Mouse (Mus musculus): ENCODE measurements around the gene Trappc2l. TPM values are rescaled to one million over a fixed set of nuclear protein-coding genes. Genes with fewer than 3 reads are reported as not detected.
"Not testable (repeated sequence)": the region's sequence is repeated elsewhere in the genome, so short reads cannot be mapped to it uniquely, and the experiment has no call there.

Trappc2l gene
- polyA plus RNA-seq, 1 experiment from 2014 or later = 39.3 TPM

DNA sequence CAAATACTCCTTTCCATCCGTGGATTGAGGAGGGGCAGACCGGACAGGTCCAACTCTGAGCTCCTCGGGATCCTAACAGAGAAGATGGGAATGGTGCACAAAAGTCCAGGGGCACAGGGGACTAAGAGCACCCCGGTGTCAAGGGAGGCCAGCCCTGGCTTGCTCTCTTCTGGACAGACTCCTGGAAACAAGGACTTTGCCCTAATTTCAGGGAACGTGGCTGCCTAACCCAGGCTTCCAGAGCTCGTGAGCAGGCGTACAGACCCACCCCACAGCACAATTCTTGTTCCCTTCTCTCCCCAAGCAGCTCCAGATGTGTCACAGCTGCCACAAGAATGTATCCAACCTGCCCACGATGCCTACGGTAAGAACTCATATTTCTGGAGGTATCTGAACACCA, 14.4 kb downstream of the Trappc2l start:
- no peak overlapping the region for H3K9ac ChIP-seq (ENCODE audit: low read length)
- H3K27me3 ChIP-seq (ENCODE audit: control insufficient read depth, insufficient read depth, low read length) = no peaks in the 10 kb centered on the region
- no peak overlapping the region for H3K4me3 ChIP-seq (ENCODE audit: low read depth, low read length)
- DNase-seq (ENCODE audit: low spot score) (no peak), ATAC-seq (replicated peaks; ENCODE audit: low FRiP score) (no peak)
- peaks cover 4% of the 10 kb centered on the region; the same call in 1 of the 2 replicates for H3K4me1 ChIP-seq (replicated peaks; ENCODE audit: control insufficient read depth, insufficient read depth, low read length)
- 82% methylated on average over 9 of the region's 9 CpGs for WGBS
- no peaks in the 10 kb centered on the region for H3K9me3 ChIP-seq (ENCODE audit: control insufficient read depth, low read length)
- no peak overlapping the region for H3K4me2 ChIP-seq (ENCODE audit: low read depth, low read length, severe bottlenecking)
- H3K27ac ChIP-seq (ENCODE audit: low read depth, low read length) = no peak overlapping the region
- no peaks in the 10 kb centered on the region for H3K36me3 ChIP-seq (ENCODE audit: control insufficient read depth, insufficient read depth, low read length)

DNA sequence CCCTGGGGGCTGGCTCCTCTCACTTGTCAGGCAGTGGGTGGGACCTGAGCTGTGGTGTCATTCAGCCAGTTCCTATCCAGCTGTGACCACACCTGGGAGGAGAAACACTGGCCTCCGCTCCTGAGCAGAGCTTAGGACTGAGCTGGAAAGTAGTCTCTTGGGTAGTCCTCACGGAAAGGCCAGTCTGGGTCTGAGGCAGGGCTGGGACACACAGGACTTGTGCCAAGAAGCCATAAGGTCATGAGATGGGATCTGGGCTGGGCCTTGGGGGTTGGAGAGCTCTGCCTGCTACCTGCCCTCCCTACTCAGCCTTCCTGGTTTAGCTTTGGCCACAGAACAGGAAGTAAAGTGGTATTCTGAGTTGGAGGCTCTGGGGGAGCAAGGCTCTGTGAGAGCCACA, 15.5 kb downstream of the Trappc2l start:
- Histone ChIP-seq H3K4me1 (replicated peaks; ENCODE audit: control insufficient read depth, insufficient read depth, low read length) (peaks cover 4% of the 10 kb centered on the region; the same call in 1 of the 2 replicates), H3K9ac (ENCODE audit: low read length) (no peak overlapping the region), H3K27me3 (ENCODE audit: control insufficient read depth, insufficient read depth, low read length) (no peaks in the 10 kb centered on the region), H3K36me3 (ENCODE audit: control insufficient read depth, insufficient read depth, low read length) (no peaks in the 10 kb centered on the region), H3K4me3 (ENCODE audit: low read depth, low read length) (no peak overlapping the region), H3K4me2 (ENCODE audit: low read depth, low read length, severe bottlenecking) (no peak overlapping the region), H3K27ac (ENCODE audit: low read depth, low read length) (no peak overlapping the region), H3K9me3 (ENCODE audit: control insufficient read depth, low read length) (no peaks in the 10 kb centered on the region)
- DNase-seq (ENCODE audit: low spot score) (no peak), ATAC-seq (replicated peaks; ENCODE audit: low FRiP score) (no peak)
- WGBS = 79% methylated on average over 2 of the region's 2 CpGs

DNA sequence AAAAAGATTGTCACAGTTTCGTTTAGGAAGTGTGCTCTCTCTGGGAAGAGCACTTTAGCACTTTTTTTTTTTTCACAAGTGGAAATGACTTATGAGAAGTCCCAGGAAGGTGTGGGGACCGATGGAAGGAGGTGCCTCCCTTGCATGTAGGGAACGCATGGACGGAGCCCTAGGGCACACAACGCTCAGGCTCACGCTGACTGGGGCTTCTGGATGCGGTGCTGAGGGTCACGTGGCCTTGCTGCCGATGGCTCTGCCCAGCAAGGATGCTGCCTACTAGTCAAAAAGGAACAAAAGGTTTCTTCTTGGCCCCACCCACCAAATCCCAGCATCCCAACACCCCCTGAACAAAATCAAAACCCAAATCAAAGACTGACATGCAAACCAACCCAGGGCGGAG, 17.9 kb downstream of the Trappc2l start:
- Histone ChIP-seq H3K36me3 (ENCODE audit: control insufficient read depth, insufficient read depth, low read length) (no peaks in the 10 kb centered on the region), H3K27me3 (ENCODE audit: control insufficient read depth, insufficient read depth, low read length) (no peaks in the 10 kb centered on the region), H3K9me3 (ENCODE audit: control insufficient read depth, low read length) (no peaks in the 10 kb centered on the region), H3K4me2 (ENCODE audit: low read depth, low read length, severe bottlenecking) (no peak overlapping the region), H3K27ac (ENCODE audit: low read depth, low read length) (no peak overlapping the region), H3K4me3 (ENCODE audit: low read depth, low read length) (no peak overlapping the region), H3K4me1 (replicated peaks; ENCODE audit: control insufficient read depth, insufficient read depth, low read length) (peaks cover 4% of the 10 kb centered on the region; the same call in 1 of the 2 replicates), H3K9ac (ENCODE audit: low read length) (no peak overlapping the region)
- no peak for ATAC-seq (replicated peaks; ENCODE audit: low FRiP score)
- DNase-seq (ENCODE audit: low spot score) = no peak
- 13% methylated on average over 10 of the region's 10 CpGs for WGBS

DNA sequence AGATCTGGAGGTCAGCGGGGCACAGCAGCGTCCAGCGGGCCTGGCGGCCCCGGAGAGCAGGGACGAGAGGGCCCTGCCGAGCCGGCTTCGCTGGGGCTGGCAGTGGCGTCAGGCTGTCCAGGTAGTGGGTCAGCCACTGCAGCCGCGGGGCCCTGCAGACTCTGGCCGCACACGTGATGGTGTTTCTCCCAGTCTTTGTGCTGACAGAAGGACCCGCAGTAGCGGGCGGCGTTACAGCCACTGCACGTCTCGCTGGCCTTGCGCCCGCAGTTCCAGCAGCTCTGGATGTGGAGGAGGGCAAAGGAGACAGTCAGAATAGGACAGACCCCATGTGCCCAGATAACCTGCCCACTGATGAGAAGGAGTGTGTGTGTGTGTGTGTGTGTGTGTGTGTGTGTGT, 19.3 kb downstream of the Trappc2l start:
- Histone ChIP-seq H3K4me1 (replicated peaks; ENCODE audit: control insufficient read depth, insufficient read depth, low read length) (peaks cover 4% of the 10 kb centered on the region; the same call in 1 of the 2 replicates), H3K9me3 (ENCODE audit: control insufficient read depth, low read length) (no peaks in the 10 kb centered on the region), H3K4me2 (ENCODE audit: low read depth, low read length, severe bottlenecking) (peak overlapping the region; percentile 27; the same call in 1 of the 2 replicates), H3K27me3 (ENCODE audit: control insufficient read depth, insufficient read depth, low read length) (no peaks in the 10 kb centered on the region), H3K9ac (ENCODE audit: low read length) (peak overlapping the region; percentile 27; the same call in 1 of the 2 replicates), H3K36me3 (ENCODE audit: control insufficient read depth, insufficient read depth, low read length) (no peaks in the 10 kb centered on the region), H3K27ac (ENCODE audit: low read depth, low read length) (no peak overlapping the region), H3K4me3 (ENCODE audit: low read depth, low read length) (no peak overlapping the region)
- DNase-seq (ENCODE audit: low spot score) (no peak), ATAC-seq (replicated peaks; ENCODE audit: low FRiP score) (no peak)
- WGBS = 50% methylated on average over 21 of the region's 22 CpGs

DNA sequence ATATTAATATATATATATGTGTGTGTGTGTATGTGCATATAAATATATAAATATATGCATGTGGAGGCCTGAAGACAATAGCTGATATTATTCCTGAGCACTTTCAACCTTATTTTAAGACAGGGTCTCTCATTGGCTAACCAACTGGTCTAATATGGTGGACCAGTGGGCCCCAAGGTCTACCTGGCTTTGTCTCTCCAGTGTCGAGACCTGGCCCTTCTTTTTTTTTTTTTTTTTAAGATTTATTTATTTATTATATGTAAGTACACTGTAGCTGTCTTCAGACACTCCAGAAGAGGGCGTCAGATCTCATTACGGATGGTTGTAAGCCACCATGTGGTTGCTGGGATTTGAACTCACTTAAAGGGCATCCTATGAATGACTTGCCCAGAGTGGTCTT, 20.7 kb downstream of the Trappc2l start:
- 74% methylated on average over 3 of the region's 3 CpGs for WGBS
- not testable (repeated sequence) for H3K4me1 ChIP-seq (replicated peaks; ENCODE audit: control insufficient read depth, insufficient read depth, low read length); H3K36me3 ChIP-seq (ENCODE audit: control insufficient read depth, insufficient read depth, low read length); H3K4me3 ChIP-seq (ENCODE audit: low read depth, low read length); H3K9ac ChIP-seq (ENCODE audit: low read length); H3K4me2 ChIP-seq (ENCODE audit: low read depth, low read length, severe bottlenecking); H3K9me3 ChIP-seq (ENCODE audit: control insufficient read depth, low read length); ATAC-seq (replicated peaks; ENCODE audit: low FRiP score); H3K27me3 ChIP-seq (ENCODE audit: control insufficient read depth, insufficient read depth, low read length); H3K27ac ChIP-seq (ENCODE audit: low read depth, low read length); DNase-seq (ENCODE audit: low spot score)

DNA sequence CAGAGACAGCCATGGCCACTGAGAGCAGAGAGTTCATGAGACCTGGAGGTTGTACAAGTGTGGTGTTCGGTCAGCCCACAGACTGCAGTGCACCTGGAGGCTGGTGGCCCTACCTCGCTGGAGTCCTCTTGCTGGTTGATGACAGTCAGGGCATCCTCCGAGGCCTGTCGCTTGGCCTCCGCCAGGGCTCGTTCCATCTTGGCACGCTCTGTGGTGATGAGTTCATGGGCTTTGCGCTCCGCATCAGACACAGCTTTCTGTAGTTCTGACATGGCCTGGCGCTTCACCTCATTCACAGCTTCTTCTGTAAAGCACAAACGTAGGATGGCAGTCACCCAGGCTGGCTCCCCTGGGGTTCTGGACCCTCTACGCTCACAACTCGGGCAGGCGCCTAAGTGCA, 21.8 kb downstream of the Trappc2l start:
- 93% methylated on average over 14 of the region's 14 CpGs for WGBS
- no peaks in the 10 kb centered on the region for H3K9me3 ChIP-seq (ENCODE audit: control insufficient read depth, low read length)
- no peak overlapping the region for H3K4me2 ChIP-seq (ENCODE audit: low read depth, low read length, severe bottlenecking)
- no peak overlapping the region for H3K9ac ChIP-seq (ENCODE audit: low read length)
- DNase-seq (ENCODE audit: low spot score) = no peak
- H3K27me3 ChIP-seq (ENCODE audit: control insufficient read depth, insufficient read depth, low read length) = no peaks in the 10 kb centered on the region
- H3K36me3 ChIP-seq (ENCODE audit: control insufficient read depth, insufficient read depth, low read length) = no peaks in the 10 kb centered on the region
- ATAC-seq (replicated peaks; ENCODE audit: low FRiP score) = no peak
- no peak overlapping the region for H3K27ac ChIP-seq (ENCODE audit: low read depth, low read length)
- no peak overlapping the region for H3K4me3 ChIP-seq (ENCODE audit: low read depth, low read length)
- peaks cover 4% of the 10 kb centered on the region; the same call in 1 of the 2 replicates for H3K4me1 ChIP-seq (replicated peaks; ENCODE audit: control insufficient read depth, insufficient read depth, low read length)

DNA sequence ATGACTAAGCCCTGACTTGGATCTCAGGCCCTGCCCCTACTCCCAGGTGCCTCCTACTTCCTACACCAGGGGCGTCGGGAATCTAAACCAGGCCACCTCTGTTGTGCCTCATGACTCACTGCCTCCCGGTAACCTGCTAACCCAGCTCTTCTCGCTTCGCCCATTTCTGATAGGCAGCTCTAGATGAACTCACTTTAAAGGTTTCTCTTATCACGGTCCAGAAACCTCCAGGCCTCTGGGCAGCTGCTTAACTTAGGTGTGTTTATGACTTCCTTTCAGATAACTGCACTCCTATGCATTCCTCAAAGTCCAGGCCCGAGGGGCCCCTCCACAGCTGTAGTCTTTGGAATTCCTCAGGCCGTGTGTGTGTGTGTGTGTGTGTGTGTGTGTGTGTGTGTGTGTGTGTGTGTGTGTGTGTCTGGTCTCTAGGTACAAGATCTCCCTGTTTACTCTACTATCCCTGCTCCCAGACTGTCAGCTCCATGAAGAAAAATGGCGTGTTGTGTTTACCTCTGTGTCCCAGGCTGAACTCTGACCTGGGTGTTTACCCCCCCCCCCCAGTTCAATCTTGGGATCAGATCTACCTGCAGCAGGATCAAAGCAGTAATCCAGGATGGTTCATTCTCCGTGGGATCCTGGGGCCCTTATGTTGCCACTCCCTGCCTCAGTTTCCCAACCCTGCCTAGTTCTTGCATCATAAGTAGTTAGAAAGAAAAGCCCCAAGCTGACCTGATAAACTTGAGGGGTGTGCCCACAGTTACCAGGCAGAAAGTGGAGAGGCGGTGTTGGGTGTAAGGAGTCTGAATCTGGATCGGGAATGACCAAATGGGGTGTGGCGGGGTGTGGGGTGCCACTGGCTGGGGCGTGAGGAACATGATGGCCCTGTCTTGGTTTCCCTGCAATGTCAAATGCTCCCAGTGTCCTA, 24.7 kb downstream of the Trappc2l start:
- Histone ChIP-seq H3K4me3 (ENCODE audit: low read depth, low read length) (no peak overlapping the region), H3K4me1 (replicated peaks; ENCODE audit: control insufficient read depth, insufficient read depth, low read length) (peaks cover 2% of the 10 kb centered on the region; the same call in 1 of the 2 replicates), H3K27me3 (ENCODE audit: control insufficient read depth, insufficient read depth, low read length) (no peaks in the 10 kb centered on the region), H3K27ac (ENCODE audit: low read depth, low read length) (no peak overlapping the region), H3K9ac (ENCODE audit: low read length) (no peak overlapping the region), H3K9me3 (ENCODE audit: control insufficient read depth, low read length) (no peaks in the 10 kb centered on the region), H3K36me3 (ENCODE audit: control insufficient read depth, insufficient read depth, low read length) (no peaks in the 10 kb centered on the region), H3K4me2 (ENCODE audit: low read depth, low read length, severe bottlenecking) (no peak overlapping the region)
- 80% methylated on average over 14 of the region's 14 CpGs for WGBS
- DNase-seq (ENCODE audit: low spot score) (no peak), ATAC-seq (replicated peaks; ENCODE audit: low FRiP score) (no peak)

DNA sequence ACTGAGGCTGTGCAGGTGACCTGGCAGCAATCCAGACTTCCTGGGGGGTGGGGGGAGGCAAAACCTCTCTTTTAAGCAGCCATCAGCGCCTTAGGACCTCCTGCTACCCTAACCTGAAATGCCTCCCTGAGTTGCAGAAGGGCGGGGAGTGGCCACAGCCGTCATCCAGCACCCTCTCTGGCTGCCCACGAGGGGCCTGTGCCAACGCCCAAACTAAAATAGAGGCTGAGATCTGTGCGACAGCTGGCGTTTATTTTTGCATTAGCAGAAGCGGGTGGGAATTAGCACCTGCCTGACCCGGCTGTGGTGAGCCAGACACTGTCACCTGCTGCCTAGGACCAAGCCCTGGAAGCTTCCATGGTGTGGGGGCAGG, 25.3 kb downstream of the Trappc2l start:
- H3K9me3 ChIP-seq (ENCODE audit: control insufficient read depth, low read length) = no peaks in the 10 kb centered on the region
- DNase-seq (ENCODE audit: low spot score) (no peak), ATAC-seq (replicated peaks; ENCODE audit: low FRiP score) (no peak)
- no peak overlapping the region for H3K4me3 ChIP-seq (ENCODE audit: low read depth, low read length)
- 83% methylated on average over 9 of the region's 9 CpGs for WGBS
- no peak overlapping the region for H3K4me2 ChIP-seq (ENCODE audit: low read depth, low read length, severe bottlenecking)
- H3K36me3 ChIP-seq (ENCODE audit: control insufficient read depth, insufficient read depth, low read length) = no peaks in the 10 kb centered on the region
- no peaks in the 10 kb centered on the region for H3K27me3 ChIP-seq (ENCODE audit: control insufficient read depth, insufficient read depth, low read length)
- no peak overlapping the region for H3K27ac ChIP-seq (ENCODE audit: low read depth, low read length)
- no peak overlapping the region for H3K9ac ChIP-seq (ENCODE audit: low read length)
- peaks cover 2% of the 10 kb centered on the region; the same call in 1 of the 2 replicates for H3K4me1 ChIP-seq (replicated peaks; ENCODE audit: control insufficient read depth, insufficient read depth, low read length)

DNA sequence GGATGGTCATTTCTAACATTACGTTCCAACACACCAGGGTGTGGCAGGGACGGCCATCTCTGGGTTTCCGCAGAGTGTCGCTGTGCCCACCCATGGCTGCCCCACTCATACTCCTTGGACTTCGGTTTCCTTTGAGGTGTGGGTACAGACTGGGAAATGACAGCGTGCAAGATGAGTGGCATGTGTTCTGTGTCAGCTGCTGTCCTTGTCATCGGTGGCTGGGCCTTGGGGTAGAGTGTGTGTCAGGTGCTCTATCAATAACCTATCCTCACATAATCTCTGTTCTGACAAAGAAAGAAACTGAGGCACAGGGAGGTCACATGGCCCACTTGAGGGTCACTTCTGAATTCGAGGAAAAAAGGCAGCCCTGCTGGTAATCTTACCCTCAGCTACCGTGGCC, 25.8 kb downstream of the Trappc2l start:
- H3K4me3 ChIP-seq (ENCODE audit: low read depth, low read length) = no peak overlapping the region
- peaks cover 2% of the 10 kb centered on the region; the same call in 1 of the 2 replicates for H3K4me1 ChIP-seq (replicated peaks; ENCODE audit: control insufficient read depth, insufficient read depth, low read length)
- DNase-seq (ENCODE audit: low spot score) (no peak), ATAC-seq (replicated peaks; ENCODE audit: low FRiP score) (no peak)
- H3K36me3 ChIP-seq (ENCODE audit: control insufficient read depth, insufficient read depth, low read length) = no peaks in the 10 kb centered on the region
- H3K9me3 ChIP-seq (ENCODE audit: control insufficient read depth, low read length) = no peaks in the 10 kb centered on the region
- H3K4me2 ChIP-seq (ENCODE audit: low read depth, low read length, severe bottlenecking) = no peak overlapping the region
- H3K27me3 ChIP-seq (ENCODE audit: control insufficient read depth, insufficient read depth, low read length) = no peaks in the 10 kb centered on the region
- H3K9ac ChIP-seq (ENCODE audit: low read length) = no peak overlapping the region
- WGBS = 92% methylated on average over 9 of the region's 9 CpGs
- H3K27ac ChIP-seq (ENCODE audit: low read depth, low read length) = no peak overlapping the region

Measured in forebrain, embryonic 11.5 days (tissue).